Mouse (Mus musculus): ENCODE results near the gene Mnat1. TPM values are rescaled to one million over a fixed set of nuclear protein-coding genes. Genes with fewer than 3 reads are reported as not detected.

The Mnat1 gene
- total and polyA plus RNA-seq, 2 experiments from 2014 or later = 13.2 to 16.1 TPM

DNA sequence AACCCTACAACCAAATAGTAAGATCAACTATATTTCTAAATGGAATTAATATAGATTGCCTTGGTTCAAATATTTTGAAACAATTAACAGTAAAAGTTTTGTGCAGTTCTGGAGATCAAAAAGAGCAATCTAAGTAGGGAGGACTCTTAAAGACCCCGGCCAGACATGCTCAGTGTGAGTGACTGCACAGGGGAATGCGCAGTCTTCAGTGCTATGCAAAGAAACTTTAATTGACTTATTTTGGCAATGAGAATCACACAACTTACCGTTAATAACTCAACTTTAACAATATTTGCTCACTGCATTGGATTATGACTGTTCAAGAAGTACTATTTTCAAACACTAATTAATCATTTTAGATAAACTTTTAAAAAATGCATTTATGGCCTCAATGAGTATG is 146.0 kb downstream of the Mnat1 start:
- DNase-seq (ENCODE audit: low spot score) (no peak), ATAC-seq (ENCODE audit: low FRiP score) (no peak)
- no peaks in the 10 kb centered on the region for H3K27me3 ChIP-seq (ENCODE audit: insufficient read depth, low read length)
- no peaks in the 10 kb centered on the region for H3K9me3 ChIP-seq (ENCODE audit: low read length)
- H3K4me3 ChIP-seq (ENCODE audit: low read depth, low read length) = no peak overlapping the region
- H3K36me3 ChIP-seq (ENCODE audit: insufficient read depth, low read length) = peaks cover 5% of the 10 kb centered on the region; the same call in 1 of the 2 replicates
- TF ChIP-seq CTCF (IDR thresholded peaks at IDR 0.05) = no peak
- H3K27ac ChIP-seq (ENCODE audit: low read depth, low read length) = no peak overlapping the region
- H3K9ac ChIP-seq (replicated peaks; ENCODE audit: low read length, poor library complexity, severe bottlenecking) = no peak overlapping the region
- H3K4me1 ChIP-seq (ENCODE audit: insufficient read depth, low read length) = no peaks in the 10 kb centered on the region
- WGBS = 95% methylated on average over 3 of the region's 3 CpGs
- no peak overlapping the region for H3K4me2 ChIP-seq (ENCODE audit: low read depth, low read length, poor library complexity, severe bottlenecking)

DNA sequence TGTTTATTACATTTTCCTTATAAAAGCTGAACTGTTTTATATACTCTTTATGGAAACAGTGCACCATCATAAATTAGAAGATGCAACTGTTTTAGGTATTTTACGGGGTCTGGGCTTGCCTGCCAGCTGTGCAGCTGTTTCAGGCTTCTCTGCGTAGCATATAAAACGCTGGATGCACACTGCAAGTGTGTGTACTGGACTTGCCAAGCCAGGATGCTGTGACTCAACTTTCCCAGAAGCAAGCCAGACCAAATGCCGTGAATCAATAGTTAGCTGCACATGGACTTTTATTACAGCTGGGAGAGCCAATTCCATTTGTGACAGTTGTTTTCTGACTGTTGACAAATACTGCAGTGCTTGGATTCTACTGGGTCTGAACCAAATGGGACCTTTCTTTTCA is 146.4 kb downstream of the Mnat1 start:
- peaks cover 9% of the 10 kb centered on the region; the same call in 1 of the 2 replicates for H3K36me3 ChIP-seq (ENCODE audit: insufficient read depth, low read length)
- no peaks in the 10 kb centered on the region for H3K9me3 ChIP-seq (ENCODE audit: low read length)
- H3K4me2 ChIP-seq (ENCODE audit: low read depth, low read length, poor library complexity, severe bottlenecking) = no peak overlapping the region
- no peak overlapping the region for H3K27ac ChIP-seq (ENCODE audit: low read depth, low read length)
- H3K4me1 ChIP-seq (ENCODE audit: insufficient read depth, low read length) = no peaks in the 10 kb centered on the region
- ATAC-seq (ENCODE audit: low FRiP score) = no peak
- H3K27me3 ChIP-seq (ENCODE audit: insufficient read depth, low read length) = no peaks in the 10 kb centered on the region
- H3K9ac ChIP-seq (replicated peaks; ENCODE audit: low read length, poor library complexity, severe bottlenecking) = no peak overlapping the region
- no peak for TF ChIP-seq CTCF (IDR thresholded peaks at IDR 0.05)
- no peak overlapping the region for H3K4me3 ChIP-seq (ENCODE audit: low read depth, low read length)
- WGBS = 93% methylated on average over 4 of the region's 4 CpGs
- no peak for DNase-seq (ENCODE audit: low spot score)

DNA sequence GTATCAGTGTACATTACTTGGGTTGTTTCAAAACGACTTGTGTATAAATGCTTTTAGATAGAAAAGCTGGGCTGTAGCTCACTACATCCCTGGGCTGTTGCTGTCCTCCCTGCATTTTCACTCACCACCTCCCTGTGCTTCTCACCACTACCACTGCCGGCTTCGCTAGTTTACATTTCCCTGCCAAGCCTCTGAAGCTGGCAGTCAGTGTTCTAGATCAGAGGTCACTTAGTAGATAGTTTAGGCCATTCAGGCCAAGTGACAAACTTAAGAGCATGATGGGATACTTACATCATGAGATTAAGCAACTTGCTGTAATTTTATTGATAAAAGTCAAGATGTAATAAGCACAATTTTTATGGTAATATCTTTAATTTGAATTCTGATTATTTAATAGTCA is 151.4 kb downstream of the Mnat1 start:
- ATAC-seq (ENCODE audit: low FRiP score) (no peak), DNase-seq (ENCODE audit: low spot score) (no peak)
- H3K9ac ChIP-seq (replicated peaks; ENCODE audit: low read length, poor library complexity, severe bottlenecking) = no peak overlapping the region
- H3K9me3 ChIP-seq (ENCODE audit: low read length) = no peaks in the 10 kb centered on the region
- H3K27me3 ChIP-seq (ENCODE audit: insufficient read depth, low read length) = no peaks in the 10 kb centered on the region
- TF ChIP-seq CTCF (IDR thresholded peaks at IDR 0.05) = no peak
- no peaks in the 10 kb centered on the region for H3K4me1 ChIP-seq (ENCODE audit: insufficient read depth, low read length)
- no peak overlapping the region for H3K4me2 ChIP-seq (ENCODE audit: low read depth, low read length, poor library complexity, severe bottlenecking)
- no peak overlapping the region for H3K27ac ChIP-seq (ENCODE audit: low read depth, low read length)
- H3K4me3 ChIP-seq (ENCODE audit: low read depth, low read length) = no peak overlapping the region
- WGBS = 96% methylated on average over 3 of the region's 3 CpGs
- peaks cover 18% of the 10 kb centered on the region for H3K36me3 ChIP-seq (ENCODE audit: insufficient read depth, low read length)

DNA sequence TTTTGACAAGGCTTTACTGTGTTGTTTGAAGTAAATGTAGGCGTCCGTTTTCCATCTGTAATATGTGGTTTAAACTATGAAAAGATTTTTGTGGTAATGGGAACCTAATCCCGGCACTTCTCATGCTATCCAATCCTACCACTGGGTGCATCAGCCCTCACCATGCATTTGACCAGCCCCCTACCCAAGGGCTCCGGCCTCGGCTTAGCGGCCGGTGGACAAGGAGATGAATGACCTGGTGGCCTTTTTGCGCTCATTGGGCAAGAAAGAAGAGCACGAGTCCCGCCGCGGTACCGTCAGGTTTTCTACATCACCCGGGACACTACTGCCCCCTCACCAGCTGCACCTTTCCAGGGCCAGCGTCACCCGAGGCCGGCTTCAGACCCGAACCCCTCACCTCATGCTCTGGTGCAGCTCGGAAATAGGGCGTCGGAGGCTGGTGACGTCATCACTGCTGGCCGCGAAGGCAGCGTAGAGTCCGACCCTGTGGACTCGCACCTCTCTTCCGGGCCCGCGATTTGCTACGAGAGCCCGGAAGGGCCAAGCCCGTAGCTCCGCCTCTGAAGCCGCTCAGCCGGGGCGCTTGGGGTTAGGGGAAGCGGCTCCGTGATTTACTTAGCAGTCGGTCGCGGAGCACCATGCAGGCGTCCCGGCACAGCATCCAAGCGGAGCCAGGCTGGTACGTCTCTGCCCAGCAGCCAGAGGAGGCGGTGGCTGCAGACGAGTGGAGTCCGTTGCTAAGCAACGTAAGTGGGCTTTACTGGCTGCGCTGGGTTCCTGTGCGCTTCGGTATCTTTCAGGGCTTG is 163.0 kb downstream of the Mnat1 start, which contains the start of the genes Trmt5 and Slc38a6:
Trmt5 (minus strand) TSS at position 424 of the 806 bp plus-strand sequence.
Slc38a6 (plus strand) TSS at position 493 of the 806 bp plus-strand sequence.
- Histone ChIP-seq H3K36me3 (ENCODE audit: insufficient read depth, low read length) (no peaks in the 10 kb centered on the region), H3K4me2 (ENCODE audit: low read depth, low read length, poor library complexity, severe bottlenecking) (peak within 1 kb of the TSS; percentile 64), H3K27ac (ENCODE audit: low read depth, low read length) (peak within 1 kb of the TSS; percentile 76), H3K27me3 (ENCODE audit: insufficient read depth, low read length) (no peaks in the 10 kb centered on the region), H3K9me3 (ENCODE audit: low read length) (no peaks in the 10 kb centered on the region), H3K9ac (replicated peaks; ENCODE audit: low read length, poor library complexity, severe bottlenecking) (peak within 1 kb of the TSS; percentile 77), H3K4me1 (ENCODE audit: insufficient read depth, low read length) (peaks cover 12% of the 10 kb centered on the region; the same call in 1 of the 2 replicates), H3K4me3 (ENCODE audit: low read depth, low read length) (peak within 1 kb of the TSS; percentile 70)
- ATAC-seq (ENCODE audit: low FRiP score) (peak; percentile 97), DNase-seq (ENCODE audit: low spot score) (peak; percentile 96)
- 0 out of 2 replicates have a peak, but pooled peaks have one; percentile 17 for TF ChIP-seq CTCF (IDR thresholded peaks at IDR 0.05)
- under 1% methylated on average over 53 of the region's 53 CpGs for WGBS

DNA sequence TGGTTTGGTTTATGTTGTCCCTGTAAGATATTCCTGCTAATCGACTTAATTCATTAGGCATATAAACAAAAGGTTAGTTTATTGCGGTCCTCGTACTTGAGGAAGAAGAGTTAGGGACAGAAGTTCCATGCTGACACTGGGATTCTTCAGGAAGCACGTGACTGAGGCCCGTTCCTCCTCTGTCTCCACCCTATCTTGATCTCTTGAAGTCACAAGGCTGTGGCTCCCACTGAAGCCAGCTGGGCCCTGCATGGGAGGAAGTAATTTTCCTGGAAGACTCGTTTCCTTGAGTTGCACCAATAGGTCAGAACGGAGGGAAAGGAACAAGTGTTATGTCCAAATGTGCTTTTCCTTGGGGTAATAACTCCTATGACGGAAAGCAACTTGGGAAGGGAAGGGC is 164.1 kb downstream of the Mnat1 start:
- TF ChIP-seq CTCF (IDR thresholded peaks at IDR 0.05) = no peak
- Histone ChIP-seq H3K9ac (replicated peaks; ENCODE audit: low read length, poor library complexity, severe bottlenecking) (0 out of 2 replicates have a peak overlapping the region, but pooled peaks have one; percentile 77), H3K4me2 (ENCODE audit: low read depth, low read length, poor library complexity, severe bottlenecking) (peak overlapping the region; percentile 64), H3K9me3 (ENCODE audit: low read length) (no peaks in the 10 kb centered on the region), H3K4me1 (ENCODE audit: insufficient read depth, low read length) (peaks cover 12% of the 10 kb centered on the region; the same call in 1 of the 2 replicates), H3K4me3 (ENCODE audit: low read depth, low read length) (peak overlapping the region; percentile 70), H3K36me3 (ENCODE audit: insufficient read depth, low read length) (peaks cover 7% of the 10 kb centered on the region), H3K27me3 (ENCODE audit: insufficient read depth, low read length) (no peaks in the 10 kb centered on the region), H3K27ac (ENCODE audit: low read depth, low read length) (peak overlapping the region; percentile 76; the same call in 1 of the 2 replicates)
- 71% methylated on average over 8 of the region's 8 CpGs for WGBS
- DNase-seq (ENCODE audit: low spot score) (no peak), ATAC-seq (ENCODE audit: low FRiP score) (no peak)

DNA sequence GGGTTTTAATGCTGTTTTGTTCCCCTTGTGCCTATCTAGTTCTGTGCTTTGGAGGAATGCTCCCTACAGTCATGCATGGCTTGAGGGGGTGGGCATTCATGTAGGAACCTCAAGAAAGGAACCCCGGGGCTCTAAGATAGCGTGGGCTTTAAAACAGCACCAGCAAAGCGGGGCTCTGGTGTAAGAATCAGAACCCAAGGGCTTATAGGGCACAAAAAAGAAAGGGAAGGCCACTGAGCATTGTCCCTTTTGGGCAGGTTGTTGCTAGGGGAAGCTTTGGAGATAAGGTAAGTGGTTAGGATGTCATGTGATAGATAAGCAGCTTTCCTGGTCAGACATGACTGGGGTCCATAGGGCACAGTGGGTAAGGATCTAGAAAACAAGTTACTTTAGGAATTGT is 165.1 kb downstream of the Mnat1 start:
- H3K4me1 ChIP-seq (ENCODE audit: insufficient read depth, low read length) = peaks cover 12% of the 10 kb centered on the region; the same call in 1 of the 2 replicates
- peaks cover 7% of the 10 kb centered on the region for H3K36me3 ChIP-seq (ENCODE audit: insufficient read depth, low read length)
- H3K27ac ChIP-seq (ENCODE audit: low read depth, low read length) = no peak overlapping the region
- no peaks in the 10 kb centered on the region for H3K9me3 ChIP-seq (ENCODE audit: low read length)
- no peak for TF ChIP-seq CTCF (IDR thresholded peaks at IDR 0.05)
- no peak overlapping the region for H3K4me2 ChIP-seq (ENCODE audit: low read depth, low read length, poor library complexity, severe bottlenecking)
- 96% methylated on average over 3 of the region's 3 CpGs for WGBS
- no peak overlapping the region for H3K4me3 ChIP-seq (ENCODE audit: low read depth, low read length)
- no peak overlapping the region for H3K9ac ChIP-seq (replicated peaks; ENCODE audit: low read length, poor library complexity, severe bottlenecking)
- ATAC-seq (ENCODE audit: low FRiP score) (no peak), DNase-seq (ENCODE audit: low spot score) (no peak)
- no peaks in the 10 kb centered on the region for H3K27me3 ChIP-seq (ENCODE audit: insufficient read depth, low read length)

Data from midbrain, postnatal 0 days (tissue).